Mouse (Mus musculus) embryonic fibroblast, embryonic 13.5 days (primary cell): ENCODE measurements around the gene Eid2b.

Experiments used
- CTCF ChIP-seq: IDR thresholded peaks from 2 replicates; pipeline ENCODE4 v1.5.1; 2011; ENCODE audit warnings: mild to moderate bottlenecking, control low read depth, low read length, moderate library complexity, borderline replicate concordance; ENCODE audit not compliant: insufficient read depth
- POLR2A ChIP-seq: IDR thresholded peaks from 2 replicates; pipeline ENCODE4 v1.6.1; 2011; ENCODE audit warnings: low read depth, mild to moderate bottlenecking, control low read depth, low read length, moderate library complexity

DNA sequence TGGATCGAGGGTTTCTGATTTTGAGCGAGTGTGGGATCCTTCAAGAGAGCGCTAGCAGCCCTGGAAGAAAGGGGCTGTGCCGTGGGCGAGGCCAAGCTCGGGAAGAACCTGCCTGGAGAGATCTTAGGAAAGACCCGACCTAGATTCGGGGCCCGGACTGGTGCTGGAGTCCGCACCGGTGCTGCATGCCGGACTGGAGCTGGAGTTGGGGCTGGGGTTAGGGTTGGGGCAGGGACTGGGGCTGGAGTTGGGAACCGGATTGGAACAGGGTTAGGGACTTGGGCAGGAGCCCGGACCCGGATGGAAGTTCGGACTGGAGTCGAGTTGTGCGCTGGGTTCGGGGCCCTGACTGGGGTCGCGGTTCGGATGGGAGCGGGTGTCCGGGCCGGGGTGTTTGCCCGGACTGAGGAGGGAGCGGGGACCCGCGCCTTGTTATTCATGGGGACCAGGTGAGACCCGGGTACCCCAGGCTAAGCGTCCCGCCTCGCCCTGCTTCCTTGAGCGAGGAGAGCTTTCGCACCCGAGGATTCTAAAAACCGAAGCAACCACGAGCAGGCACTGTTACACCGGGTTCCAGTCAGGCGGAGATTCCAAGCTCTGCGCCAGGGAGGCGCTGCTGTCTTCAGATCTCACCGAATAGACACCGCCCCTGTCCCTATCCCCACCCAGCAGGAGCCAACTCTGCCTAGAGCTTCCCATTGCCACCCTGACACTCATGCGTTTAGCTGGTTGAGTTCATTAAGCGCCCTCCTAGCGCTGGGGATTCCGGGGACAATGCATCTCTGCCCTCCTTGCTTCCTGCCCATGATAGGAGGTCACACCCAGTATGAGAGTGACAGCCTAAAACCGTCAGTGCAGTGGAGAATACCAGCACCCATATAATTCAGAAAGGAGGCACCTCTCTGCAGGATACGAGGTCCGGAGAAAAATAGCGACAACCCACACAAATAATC is 13.4 kb downstream of the Eid2b start, which contains the start of gene Selenov:
- TF ChIP-seq CTCF (no peak), POLR2A (no peak)
